Mouse (Mus musculus) erythroblast, embryonic 14.5 days (primary cell): Measurements from ENCODE around the gene B4galnt3.

ENCODE experiments used
- GATA1 ChIP-seq: IDR thresholded peaks from 2 replicates; pipeline ENCODE4 v1.6.1; 2012; ENCODE audit warnings: low read length, inconsistent platforms, mixed read lengths
- TAL1 ChIP-seq: IDR thresholded peaks from 3 replicates; pipeline ENCODE4 v1.6.1; 2012; ENCODE audit warnings: low read length, inconsistent platforms, mixed read lengths

DNA sequence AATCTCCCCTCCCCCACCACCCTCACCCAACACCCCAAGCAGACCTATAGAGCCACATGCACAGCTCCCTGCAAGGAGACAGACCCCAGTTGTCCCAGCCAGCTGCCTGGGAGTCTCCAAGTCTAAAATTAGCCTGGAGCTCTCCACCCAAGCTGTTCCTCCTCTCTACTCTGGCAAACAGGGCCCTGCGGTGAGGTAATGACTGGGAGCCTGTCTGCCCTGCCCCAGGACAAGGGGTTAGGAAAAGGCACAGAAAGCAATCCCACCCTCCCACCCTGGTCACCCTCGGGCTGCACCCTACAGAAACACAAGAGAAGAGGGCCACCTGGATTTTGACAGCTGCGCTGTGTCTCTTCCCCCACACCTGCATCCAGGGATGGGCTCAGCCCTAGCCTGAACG, 19.5 kb downstream of the B4galnt3 start:
- TF ChIP-seq TAL1 (no peak), GATA1 (no peak)
